Mouse (Mus musculus) kidney, adult 2 months (tissue): ENCODE results near the gene Frmpd4.

Experiments
- CTCF ChIP-seq: fragments of 200-500 bp; conservative IDR thresholded peaks from 2 replicates; pipeline ENCODE4 v1.5.1; 2011; ENCODE audit warnings: low read depth, mild to moderate bottlenecking, control low read depth, low read length, moderate library complexity, mixed read lengths; ENCODE audit not compliant: insufficient read depth, insufficient read length
- POLR2A ChIP-seq: fragments of 200-500 bp; IDR thresholded peaks from one replicate; pipeline ENCODE4 v1.6.1; 2011; ENCODE audit warnings: low read depth, low read length, control low read depth

GRCm38 (mm10) chrX:167808572-167808971 lies 768.5 kb downstream of the Frmpd4 start:
- TF ChIP-seq CTCF: no peak
- no peak for TF ChIP-seq POLR2A
